Mouse (Mus musculus) heart, embryonic 14.5 days (tissue): ENCODE results near the gene Arntl. TPM values are rescaled to one million over a fixed set of nuclear protein-coding genes. Genes with fewer than 3 reads are reported as not detected.

ENCODE experiments used
- ATAC-seq: fragments of 200-750 bp; cut with Nextera tagmentation; 2 replicates; pipeline ENCODE4 v1.8.0; 2017; ENCODE audit warnings: low read depth, moderate TSS enrichment; ENCODE audit not compliant: insufficient number of reproducible peaks, insufficient read depth, low FRiP score
- H3K27ac ChIP-seq, 2 experiments: fragments of 200-500 bp in 1 of 2; fragments of 300-500 bp in 1 of 2; sonication (generic) in 1 of 2; replicated peaks in 1 of 2; 2 replicates each; pipeline ENCODE4 v1.5.1; 2012 to 2014; ENCODE audit warnings: low read depth in 2 of 2, low read length in 2 of 2, control low read depth in 1 of 2, mild to moderate bottlenecking in 1 of 2, mixed read lengths in 1 of 2; ENCODE audit not compliant: control insufficient read depth in 1 of 2, insufficient read depth in 1 of 2
- H3K27me3 ChIP-seq: fragments of 300-500 bp; sonication (generic); 2 replicates; pipeline ENCODE4 v1.6.1; 2014; ENCODE audit warnings: mild to moderate bottlenecking, low read length, control low read depth; ENCODE audit not compliant: control insufficient read depth, insufficient read depth
- H3K36me3 ChIP-seq: fragments of 300-500 bp; sonication (generic); 2 replicates; pipeline ENCODE4 v1.6.1; 2014; ENCODE audit warnings: mild to moderate bottlenecking, control low read depth, low read length, mixed read lengths; ENCODE audit not compliant: control insufficient read depth, insufficient read depth
- H3K4me1 ChIP-seq, 2 experiments: fragments of 200-500 bp in 1 of 2; fragments of 300-500 bp in 1 of 2; sonication (generic) in 1 of 2; 2 replicates each; pipeline ENCODE4 v1.6.1; 2012 to 2014; ENCODE audit warnings: low read length in 2 of 2, control low read depth in 1 of 2, mixed read lengths in 1 of 2; ENCODE audit not compliant: control insufficient read depth in 2 of 2, insufficient read depth in 2 of 2
- H3K4me2 ChIP-seq: fragments of 300-500 bp; sonication (generic); 2 replicates; pipeline ENCODE4 v1.6.1; 2014; ENCODE audit warnings: mild to moderate bottlenecking, low read length
- H3K4me3 ChIP-seq, 2 experiments: fragments of 200-500 bp in 1 of 2; fragments of 300-500 bp in 1 of 2; sonication (generic) in 1 of 2; 2 replicates each; pipeline ENCODE4 v1.5.1; 2012 to 2014; ENCODE audit warnings: low read length in 2 of 2, mild to moderate bottlenecking in 2 of 2, control low read depth in 1 of 2, low read depth in 1 of 2, moderate library complexity in 1 of 2; ENCODE audit not compliant: control insufficient read depth in 1 of 2, insufficient read depth in 1 of 2
- H3K9ac ChIP-seq: fragments of 300-500 bp; sonication (generic); 2 replicates; pipeline ENCODE4 v1.6.1; 2014; ENCODE audit warnings: mild to moderate bottlenecking, low read length
- H3K9me3 ChIP-seq: fragments of 300-500 bp; sonication (generic); 2 replicates; pipeline ENCODE4 v1.6.1; 2016; ENCODE audit warnings: low read length, control low read depth; ENCODE audit not compliant: control insufficient read depth
- WGBS: fragments of 180-500 bp; shearing (Covaris S2); extraction: QIAGEN DNeasy Blood & Tissue Kit; methylation state at CpG from one replicate; pipeline ENCODE4 v1.1.7; 2014; 5-methylcytosine and 5-hydroxymethylcytosine counted together
- polyA plus RNA-seq: library from polyadenylated mRNA; unstranded; fragments of >200 nt; fragmentation: Nextera tagmentation; extraction: Ambion mirVana; gene quantifications from 2 replicates; pipeline ENCODE4 v1.2.1, GENCODE M21; 2014

Arntl gene
- polyA plus RNA-seq, 1 experiment from 2014 or later = 8.4 TPM

GRCm38 (mm10) chr7:113294598-113294997, 87.3 kb downstream of the Arntl start:
- Histone ChIP-seq H3K27me3 (no peaks in the 10 kb centered on the region), H3K27ac (no peak overlapping the region), H3K9me3 (no peaks in the 10 kb centered on the region), H3K36me3 (peaks cover 10% of the 10 kb centered on the region), H3K4me1 (peaks cover 7% of the 10 kb centered on the region in 2 experiments), H3K4me3 (no peak overlapping the region), H3K9ac (no peak overlapping the region), H3K4me2 (no peak overlapping the region)
- ATAC-seq = no peak
- 84% methylated on average over 6 of the region's 6 CpGs for WGBS

GRCm38 (mm10) chr7:113295077-113295890, 88.0 kb downstream of the Arntl start:
- no peak overlapping the region for H3K9ac ChIP-seq
- peak overlapping the region; percentile 42; the same call in 1 of the 2 replicates for H3K4me2 ChIP-seq
- H3K27ac ChIP-seq = no peak overlapping the region
- no peaks in the 10 kb centered on the region for H3K9me3 ChIP-seq
- H3K4me1 ChIP-seq = peaks cover 7% of the 10 kb centered on the region in 2 experiments
- WGBS = 29% methylated on average over 17 of the region's 17 CpGs
- ATAC-seq = no peak
- H3K4me3 ChIP-seq = no peak overlapping the region; a peak in 1 of 4 replicates
- H3K36me3 ChIP-seq = peaks cover 10% of the 10 kb centered on the region
- H3K27me3 ChIP-seq = no peaks in the 10 kb centered on the region

GRCm38 (mm10) chr7:113297813-113298212, 90.5 kb downstream of the Arntl start:
- Histone ChIP-seq H3K9ac (no peak overlapping the region), H3K27me3 (no peaks in the 10 kb centered on the region), H3K4me2 (no peak overlapping the region), H3K27ac (no peak overlapping the region), H3K4me3 (no peak overlapping the region), H3K36me3 (peaks cover 14% of the 10 kb centered on the region), H3K4me1 (peaks cover 7% of the 10 kb centered on the region in 2 experiments), H3K9me3 (no peaks in the 10 kb centered on the region)
- no peak for ATAC-seq
- WGBS = 93% methylated on average over 4 of the region's 4 CpGs

- Histone ChIP-seq H3K4me1 (peaks cover 0 to 4% of the 10 kb centered on the region in 2 experiments; a peak in 2 of 4 replicates), H3K9me3 (no peaks in the 10 kb centered on the region), H3K4me3 (no peak overlapping the region), H3K27ac (no peak overlapping the region; a peak in 1 of 4 replicates), H3K27me3 (no peaks in the 10 kb centered on the region), H3K4me2 (no peak overlapping the region), H3K9ac (no peak overlapping the region), H3K36me3 (peaks cover 15% of the 10 kb centered on the region; the same call in 1 of the 2 replicates)
- 61% methylated on average over 3 of the region's 3 CpGs for WGBS
- no peak for ATAC-seq
Observed at GRCm38 (mm10) chr7:113310136-113310535, 102.9 kb downstream of the Arntl start.

GRCm38 (mm10) chr7:113311784-113312183, 104.5 kb downstream of the Arntl start:
- 27% methylated on average over 2 of the region's 2 CpGs for WGBS
- Histone ChIP-seq H3K27me3 (no peaks in the 10 kb centered on the region), H3K9ac (no peak overlapping the region), H3K27ac (no peak overlapping the region), H3K4me2 (no peak overlapping the region), H3K4me3 (no peak overlapping the region), H3K36me3 (peaks cover 22% of the 10 kb centered on the region; the same call in 1 of the 2 replicates), H3K9me3 (no peaks in the 10 kb centered on the region), H3K4me1 (peaks cover 0 to 2% of the 10 kb centered on the region in 2 experiments; a peak in 1 of 4 replicates)
- ATAC-seq = no peak

GRCm38 (mm10) chr7:113320128-113320527, 112.9 kb downstream of the Arntl start:
- no peak overlapping the region for H3K27ac ChIP-seq
- no peak for ATAC-seq
- H3K4me3 ChIP-seq = no peak overlapping the region
- H3K4me2 ChIP-seq = no peak overlapping the region
- 62% methylated on average over 1 of the region's 1 CpGs for WGBS
- H3K27me3 ChIP-seq = no peaks in the 10 kb centered on the region
- H3K36me3 ChIP-seq = peaks cover 26% of the 10 kb centered on the region
- H3K9ac ChIP-seq = no peak overlapping the region
- no peaks in the 10 kb centered on the region for H3K9me3 ChIP-seq
- peaks cover 0 to 2% of the 10 kb centered on the region in 2 experiments; a peak in 1 of 4 replicates for H3K4me1 ChIP-seq

- Histone ChIP-seq H3K4me3 (no peak overlapping the region), H3K9me3 (no peaks in the 10 kb centered on the region), H3K27ac (no peak overlapping the region), H3K4me1 (no peaks in the 10 kb centered on the region), H3K9ac (no peak overlapping the region), H3K36me3 (peaks cover 10% of the 10 kb centered on the region), H3K27me3 (no peaks in the 10 kb centered on the region), H3K4me2 (no peak overlapping the region)
- no peak for ATAC-seq
Observed at GRCm38 (mm10) chr7:113334036-113334435, 126.8 kb downstream of the Arntl start.
